8 mouse cellular contexts compared by ENCODE assay signal in genomic region chr10:27616641-27617415, GRCm38 (mm10). TPM values are rescaled to one million over a fixed set of nuclear protein-coding genes. Genes with fewer than 3 reads are reported as not detected.
DNase-seq lines count a peak whose midpoint lies in the region; ATAC-seq lines count a peak whose summit lies in the region.

No protein-coding gene starts in this region.

- no peaks in the 10 kb centered on the region for H3K36me3 ChIP-seq in lung, embryonic 15.5 days

- no peaks in the 10 kb centered on the region for H3K9me3 ChIP-seq in lung, embryonic 15.5 days

- peak; percentile 2 to 3 for DNase-seq in cerebellum, adult 18-20 months
- DNase-seq in cerebellum, adult 11 months = no peak
- DNase-seq in embryo, embryonic 11.5 days (ENCODE audit: low read depth, low spot score) = peak; percentile 23
- peak; percentile 71 for DNase-seq in heart, adult 8-10 months (ENCODE audit: low spot score)
- DNase-seq in kidney, adult 18-20 months = peak; percentile 6
- DNase-seq in retina, embryonic 14.5 days (ENCODE audit: low spot score) = peak; percentile 55

- peak overlapping the region; percentile 68 for H3K4me2 ChIP-seq in lung, embryonic 15.5 days

- H3K4me3 ChIP-seq in lung, embryonic 15.5 days = peak overlapping the region; percentile 47

- peak overlapping the region; percentile 53 for H3K27ac ChIP-seq in lung, embryonic 15.5 days

- ATAC-seq in lung, embryonic 15.5 days (ENCODE audit: borderline replicate concordance, extremely low read depth, low FRiP score, low TSS enrichment) = peak; percentile 79; the same call in 1 of the 2 replicates
- ATAC-seq in erythroid progenitor cell, adult 5-6 weeks (replicated peaks; ENCODE audit: low FRiP score, poor library complexity, severe bottlenecking) = no peak

- H3K4me1 ChIP-seq in lung, embryonic 15.5 days = peaks cover 6% of the 10 kb centered on the region; the same call in 1 of the 2 replicates

- WGBS in lung, embryonic 15.5 days = 9% methylated on average over 18 of the region's 18 CpGs

- no peaks in the 10 kb centered on the region for H3K27me3 ChIP-seq in lung, embryonic 15.5 days

- peak overlapping the region; percentile 53 for H3K9ac ChIP-seq in lung, embryonic 15.5 days

RNA-seq across cellular contexts. Expression of gene Lama2, which starts 2.7 kb away (rescaled TPM):
- 100 to 1,000 TPM in 3 of 4 experiments, 10 to 100 TPM in 1; 92.8 to 107 (median 104) TPM for total RNA-seq in heart, adult 8-10 months (2022)
- polyA plus RNA-seq in lung, embryonic 15.5 days (2015; fragmentation: Nextera tagmentation; extraction: Ambion mirVana) = 13.0 and 13.4 TPM in 2 replicates
- not detected in 2 replicates for total RNA-seq in erythroid progenitor cell, adult 5-6 weeks (2015; ENCODE audit: low replicate concordance)
- not detected in 2 replicates for total RNA-seq in erythroid progenitor cell, adult 5-6 weeks (2017; ENCODE audit: low replicate concordance)

Comparison
In these comparisons a context has a peak if more than half of its experiments do, and no peak if none do; other contexts are left out.
1. RNA of gene Lama2, which starts 2.7 kb away (total RNA-seq): 92.8 to 107 TPM in heart, adult 8-10 months; not detected in erythroid progenitor cell, adult 5-6 weeks; every median in the first group is over 10 times any median in the second.